Mouse (Mus musculus) cerebellum, postnatal 10 days (tissue): ENCODE data around the gene Mmd2.
A peak's percentile ranks its signal among the peaks of the same experiment; 100 is the strongest.

Experiments
- DNase-seq, 2 experiments: peaks; one replicate each; pipeline ENCODE4 v3.0.0; 2021; ENCODE audit warnings: mixed read lengths in 2 of 2

Mmd2 gene

DNA sequence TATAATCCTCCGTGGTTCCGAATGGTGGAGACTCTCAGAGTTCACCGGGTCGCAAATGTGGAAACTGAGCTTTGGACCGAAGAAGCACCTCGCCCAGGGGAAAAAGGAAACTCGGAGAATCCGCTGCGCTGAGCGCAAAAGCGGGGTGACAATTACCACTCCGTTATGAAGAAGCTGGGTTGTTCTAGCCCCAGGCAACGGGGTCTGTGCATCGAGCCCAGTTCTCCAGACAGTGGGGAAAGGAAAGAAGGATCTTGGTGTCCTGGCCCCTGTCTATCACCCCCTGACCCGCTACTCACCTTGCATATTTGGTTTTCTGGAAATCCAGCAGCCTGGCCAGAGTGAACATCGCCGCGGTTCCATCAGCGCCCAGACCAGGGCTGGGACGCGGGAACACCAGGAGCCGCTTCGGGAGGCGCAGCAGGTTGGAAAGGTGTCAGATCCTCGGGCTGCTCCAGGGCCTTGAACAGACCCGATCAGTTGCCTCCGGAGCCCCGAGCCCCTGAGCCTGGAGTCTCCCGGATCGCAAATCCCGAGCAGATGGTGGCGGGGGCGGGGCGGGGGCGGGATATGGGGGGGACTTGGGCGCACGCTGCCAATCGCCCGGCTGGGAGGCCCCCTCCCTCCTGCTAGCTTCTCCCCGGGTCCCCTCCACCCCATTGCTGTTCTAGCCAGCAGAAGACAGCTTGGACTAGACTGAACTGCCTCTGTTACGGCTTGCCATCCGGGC, at the start of gene Mmd2:
Gene Mmd2, minus strand, starts transcription at position 542 of the 730 bp plus-strand sequence.
- peak; percentile 77 to 82 for DNase-seq

DNA sequence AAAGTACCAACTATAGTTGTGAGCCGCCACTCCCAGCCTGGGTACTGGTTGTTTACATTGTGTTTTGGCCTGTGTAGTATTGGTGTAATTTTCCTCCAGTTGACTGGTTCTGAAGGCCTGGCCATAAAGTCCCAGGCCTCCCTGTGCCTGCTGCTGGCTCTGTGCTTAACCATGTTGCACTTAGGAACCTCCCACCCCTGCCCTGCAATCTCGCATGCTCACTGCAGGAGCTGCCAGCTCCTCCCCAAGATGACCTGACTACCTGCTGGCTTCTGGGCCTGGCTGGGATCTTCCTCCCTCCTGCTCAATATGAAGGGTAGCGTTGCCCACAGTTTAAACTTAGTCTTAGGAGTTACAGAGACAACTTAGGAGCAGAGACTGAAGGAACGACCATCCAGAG, 43.7 kb upstream of the Mmd2 start:
- no peak for DNase-seq

DNA sequence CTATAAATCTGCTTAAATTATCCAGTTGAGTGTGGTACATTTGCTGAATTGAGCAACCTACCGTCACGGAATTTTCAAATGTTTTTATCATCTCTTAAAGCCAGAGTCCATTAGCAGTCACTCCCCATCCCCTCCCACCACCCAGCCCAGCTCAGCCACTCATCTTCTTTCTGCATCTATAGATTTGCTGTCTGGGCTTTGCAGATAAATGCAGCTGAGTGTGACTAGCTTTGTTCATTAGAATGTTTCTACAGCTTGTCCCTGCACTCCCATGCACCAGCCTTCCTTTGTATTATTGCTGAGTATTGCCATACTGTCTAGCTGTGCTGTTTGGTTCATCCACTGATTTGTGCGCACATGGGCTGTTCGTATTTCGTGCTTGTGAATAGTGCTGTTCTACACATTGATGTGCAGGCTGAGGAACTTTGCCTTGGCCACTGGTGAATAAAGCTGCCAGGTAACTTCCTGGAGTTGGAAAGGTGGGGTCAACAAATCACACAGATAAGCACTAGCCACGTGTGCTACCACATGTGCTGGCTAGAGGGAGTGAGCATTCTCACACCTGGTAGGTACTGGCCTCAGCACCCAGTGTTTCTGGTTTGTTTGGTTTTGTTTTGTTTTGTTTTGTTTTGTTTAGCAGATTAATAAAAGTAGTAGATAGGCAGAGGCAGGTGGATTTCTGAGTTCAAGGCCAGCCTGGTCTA, 42.3 kb upstream of the Mmd2 start:
- DNase-seq: no peak

DNA sequence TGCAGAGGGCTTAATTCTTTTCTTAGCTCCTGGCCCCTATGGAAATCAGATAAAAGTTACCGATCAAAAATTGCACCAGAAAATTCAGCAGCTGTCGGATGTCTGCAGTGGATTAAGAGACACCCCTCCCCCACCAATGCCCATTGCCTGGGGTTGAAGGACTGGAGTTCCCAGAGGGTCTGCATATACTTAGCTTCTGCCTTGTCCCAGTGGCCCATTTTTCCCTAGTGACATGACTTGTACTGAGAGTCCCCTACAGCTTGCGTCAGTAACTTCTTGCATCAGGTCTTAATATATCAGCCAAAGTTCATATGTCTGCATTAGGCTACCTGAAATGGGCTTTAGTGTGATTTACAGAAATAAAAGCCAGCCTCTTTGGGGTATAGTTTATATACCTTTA, 41.8 kb upstream of the Mmd2 start:
- no peak for DNase-seq

DNA sequence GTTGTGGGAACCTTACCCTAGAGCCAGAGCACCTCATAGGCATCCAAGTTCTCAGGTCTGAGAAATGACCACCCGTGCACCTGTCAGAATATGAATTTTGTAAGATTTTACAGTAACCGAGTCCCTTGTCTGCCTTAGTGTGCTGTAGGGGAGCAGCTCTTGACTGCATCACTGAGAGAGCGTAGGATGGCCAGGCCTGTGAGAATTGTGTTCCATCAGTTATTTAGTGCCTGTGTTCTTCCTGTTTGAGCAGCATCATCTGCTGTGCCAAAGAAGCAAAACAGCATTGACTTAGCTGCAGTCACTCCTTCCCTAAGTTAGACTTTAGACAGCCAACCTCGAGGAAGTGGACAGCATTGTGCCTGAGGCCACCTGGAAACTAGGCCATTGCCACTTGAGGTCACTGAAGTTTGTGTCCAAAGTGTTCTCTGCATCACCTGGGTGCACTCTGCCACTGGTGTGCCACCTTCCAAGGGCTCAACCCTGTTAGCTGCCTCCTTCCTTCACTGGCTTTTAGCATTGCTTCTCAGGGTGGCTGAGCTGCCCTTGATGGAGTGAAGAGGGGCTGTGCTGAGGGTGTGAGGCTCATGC, 41.0 kb upstream of the Mmd2 start:
- no peak for DNase-seq

DNA sequence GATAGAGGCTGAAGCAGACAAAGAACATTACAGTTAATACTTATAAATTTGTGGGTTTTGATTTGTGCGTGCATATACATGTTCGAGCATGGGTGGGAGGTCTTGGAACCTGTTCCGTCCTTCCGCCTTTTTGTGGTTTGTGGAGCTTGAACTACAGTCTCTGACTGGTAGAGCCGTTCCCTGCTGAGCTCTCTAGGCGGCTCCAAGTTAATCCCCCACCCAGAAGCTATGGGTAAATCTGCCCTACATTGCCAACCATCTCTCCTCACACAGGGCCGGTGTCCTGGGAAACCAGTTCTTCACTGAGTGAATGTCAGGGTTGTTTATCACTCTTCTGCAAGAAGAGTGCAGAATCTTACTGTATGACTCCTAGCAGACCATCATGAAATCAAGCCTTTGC, 39.6 kb upstream of the Mmd2 start:
- DNase-seq: no peak

DNA sequence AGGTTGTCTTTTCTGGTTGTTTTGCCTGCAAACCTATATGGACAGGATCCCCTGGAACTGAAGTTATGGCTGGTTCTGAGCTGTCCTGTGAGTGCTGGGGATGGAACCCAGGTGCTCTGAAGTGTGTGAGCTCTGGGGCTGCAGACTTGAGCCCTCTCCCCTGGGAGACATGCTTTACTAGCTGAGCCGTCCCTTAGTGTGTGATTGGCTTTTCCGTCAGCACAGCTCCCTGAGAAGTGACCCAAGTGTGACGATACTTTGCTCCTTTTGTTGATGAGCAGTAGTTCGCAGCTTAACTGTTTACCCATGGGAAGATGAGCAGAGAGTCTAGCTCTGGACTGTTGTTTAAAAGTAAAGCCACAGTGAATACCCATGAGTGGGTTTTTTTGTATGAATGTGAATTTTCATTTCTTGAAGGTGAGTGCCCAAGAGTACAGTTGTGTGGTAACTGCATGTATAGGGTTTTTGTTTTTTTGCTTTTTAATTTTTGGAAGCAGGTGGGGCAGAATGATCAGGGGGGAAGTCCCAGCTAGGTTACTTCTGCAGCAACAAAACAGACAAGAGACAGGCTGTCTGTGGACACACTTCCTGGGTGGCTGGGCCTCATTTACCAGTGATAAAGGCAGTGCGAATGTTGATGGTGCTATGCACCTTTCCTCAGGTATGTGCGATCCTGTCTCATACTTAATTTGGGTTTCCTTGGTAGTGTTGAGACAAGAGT, 32.9 kb upstream of the Mmd2 start:
- no peak for DNase-seq

DNA sequence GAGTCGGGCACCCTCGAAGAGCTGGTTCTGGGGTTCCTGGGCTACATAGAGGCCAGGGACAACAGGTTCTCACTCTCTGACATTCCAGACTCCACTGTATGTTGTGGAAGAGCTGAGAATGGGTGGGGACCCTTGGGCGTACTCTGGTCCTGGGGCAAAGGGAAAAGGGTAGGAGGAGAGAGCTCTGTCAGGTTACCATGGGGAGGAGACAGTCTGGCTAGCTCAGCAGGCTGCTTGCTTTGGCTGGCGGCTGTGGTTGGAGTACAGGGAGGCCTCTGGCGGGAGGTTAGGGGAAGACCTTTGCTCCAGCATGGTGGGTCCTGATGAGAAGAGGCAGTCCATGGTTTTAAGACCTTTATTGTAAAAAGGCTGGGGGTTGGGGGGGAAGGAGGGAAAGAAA, 31.5 kb upstream of the Mmd2 start:
- DNase-seq: peak in 1 of 2 experiments; percentile 15

DNA sequence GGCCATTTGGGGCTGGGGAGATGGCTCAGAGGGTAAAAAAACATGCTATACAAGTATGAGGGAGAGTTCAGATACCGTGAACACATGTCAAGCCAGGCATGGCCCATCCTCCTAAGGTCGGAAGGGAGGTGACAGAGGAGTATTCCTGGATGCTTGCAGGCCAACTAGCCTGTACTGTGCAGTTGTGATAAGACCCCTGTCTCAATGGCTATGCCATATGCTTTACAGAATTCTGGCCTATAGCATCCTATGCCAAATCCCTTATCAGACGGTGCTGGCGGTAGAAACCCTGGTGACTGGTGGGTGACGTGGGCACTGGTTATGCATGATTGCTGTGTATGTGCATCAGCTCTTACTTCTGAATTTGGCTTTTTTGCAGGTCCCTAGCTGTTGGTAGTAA, 29.2 kb upstream of the Mmd2 start:
- DNase-seq: no peak

DNA sequence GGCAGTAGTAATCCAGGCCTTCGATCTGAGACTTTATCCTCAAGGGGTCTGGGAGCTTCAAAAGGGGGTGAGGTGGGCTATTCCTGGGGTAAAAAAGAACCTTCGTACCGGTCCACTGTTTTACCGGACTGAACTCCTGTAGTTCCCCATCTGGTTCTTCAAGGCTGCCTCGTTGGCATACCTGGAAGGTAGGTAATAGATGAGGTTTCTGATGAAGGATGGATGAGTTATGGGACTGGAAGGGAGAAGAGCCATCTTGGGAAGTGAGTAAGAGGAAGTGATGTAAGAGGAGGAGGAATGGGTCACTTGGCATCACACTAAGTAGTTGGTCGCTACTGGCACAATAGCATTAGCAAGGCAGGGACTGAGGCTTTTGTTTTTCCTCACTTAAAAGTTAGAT, 21.6 kb upstream of the Mmd2 start:
- DNase-seq: peak; percentile 6 to 28

DNA sequence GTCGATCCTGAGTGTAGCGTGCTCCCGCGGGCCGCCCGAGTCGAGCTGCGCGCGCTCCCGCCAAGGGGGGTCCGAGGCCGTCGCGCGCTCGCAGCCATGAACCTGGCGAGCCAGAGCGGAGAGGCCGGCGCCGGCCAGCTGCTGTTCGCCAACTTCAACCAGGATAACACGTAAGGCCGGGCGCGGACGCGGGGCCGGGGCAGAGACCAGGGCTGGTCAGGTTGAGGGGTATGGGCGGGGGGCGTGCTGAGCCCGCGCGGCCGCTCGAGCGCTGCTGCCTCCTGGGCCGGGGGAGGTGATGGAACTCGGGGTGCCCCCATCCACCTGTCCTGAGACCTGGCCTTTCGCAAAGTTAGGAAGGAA, 21.0 kb upstream of the Mmd2 start:
- DNase-seq: no peak

DNA sequence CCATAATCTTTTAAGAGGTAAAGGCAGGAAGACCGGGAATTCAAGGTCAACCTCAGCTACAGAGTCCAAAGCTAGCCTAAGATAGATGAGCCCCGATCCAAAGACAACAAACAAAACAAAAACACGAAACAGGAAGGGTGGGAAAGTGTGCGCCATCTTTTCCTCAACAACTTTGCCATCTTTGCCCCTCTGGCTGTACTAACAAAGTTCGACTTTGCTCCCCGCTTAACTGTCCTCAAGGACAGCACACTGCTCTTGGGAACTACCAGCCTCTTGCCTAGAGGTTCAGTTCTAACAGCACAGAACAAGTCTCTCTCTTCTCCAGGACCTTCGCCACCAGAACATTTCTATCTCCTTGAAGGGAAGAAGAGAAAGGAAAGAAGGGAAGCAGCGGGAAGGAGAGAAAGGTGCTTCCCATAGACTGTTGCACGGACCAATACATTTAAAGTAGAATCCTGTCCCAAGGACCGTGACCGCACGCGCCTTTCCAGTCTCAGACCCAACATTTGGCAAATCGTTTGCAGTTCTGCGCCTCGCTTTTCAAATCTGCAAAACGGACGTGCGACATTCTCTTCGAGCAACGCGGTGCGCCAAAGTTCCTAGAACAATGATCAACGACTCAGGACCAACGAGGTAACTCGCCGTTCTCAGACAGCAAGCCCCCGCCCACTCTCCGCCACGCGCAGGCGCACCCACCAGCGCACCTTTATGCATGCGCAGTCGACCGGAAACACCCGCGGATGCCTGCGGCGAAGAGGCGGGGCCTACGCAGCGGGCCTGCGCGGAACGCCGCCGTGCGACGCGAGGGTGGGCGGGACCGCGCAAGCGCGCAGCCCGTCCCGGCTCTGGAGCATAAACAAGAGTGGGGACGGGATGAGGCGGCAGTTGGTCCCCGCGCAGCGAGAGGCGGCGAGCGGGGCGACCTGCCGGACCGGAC, 20.4 kb upstream of the Mmd2 start:
- peak; percentile 99 for DNase-seq

DNA sequence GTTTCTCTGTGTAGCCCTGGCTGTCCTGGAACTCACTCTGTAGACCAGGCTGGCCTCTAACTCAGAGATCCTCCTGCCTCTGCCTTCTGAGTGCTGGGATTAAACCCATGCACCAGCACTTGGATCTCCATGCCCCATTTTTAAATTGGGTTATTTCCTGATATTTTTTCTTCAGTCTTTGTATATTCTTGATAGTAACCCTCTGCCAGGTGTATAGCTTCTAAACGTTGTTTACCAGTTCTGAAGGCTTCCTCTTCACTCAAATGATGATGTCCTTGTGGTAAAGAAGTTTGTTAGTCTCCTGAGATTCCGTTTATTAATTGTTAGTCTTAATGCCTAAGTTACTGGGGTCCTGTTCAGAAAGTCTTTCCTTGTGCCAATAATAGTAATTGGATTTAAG, 18.8 kb upstream of the Mmd2 start, which contains the start of gene Wipi2:
Gene Wipi2, plus strand, starts transcription at position 301 of the 400 bp plus-strand sequence.
- DNase-seq: no peak

DNA sequence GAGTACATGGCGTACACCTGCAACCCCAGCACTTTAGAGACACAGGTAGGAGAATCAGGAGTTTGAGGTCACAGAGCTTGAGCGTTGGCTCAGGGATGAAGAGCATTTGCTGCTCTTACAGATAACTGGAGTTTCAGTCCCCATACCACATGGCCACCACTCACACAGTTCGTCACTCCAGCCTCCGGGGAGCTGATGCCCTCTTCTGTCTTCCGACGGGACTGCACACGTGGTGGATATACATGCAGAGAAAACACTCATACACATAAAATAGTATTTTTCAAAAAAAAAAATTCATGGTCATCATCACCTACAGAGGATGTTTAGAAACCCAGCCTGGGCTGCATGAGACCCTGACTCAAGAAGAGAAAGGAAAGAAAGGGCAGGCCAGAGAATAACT, 14.5 kb upstream of the Mmd2 start:
- DNase-seq: no peak

DNA sequence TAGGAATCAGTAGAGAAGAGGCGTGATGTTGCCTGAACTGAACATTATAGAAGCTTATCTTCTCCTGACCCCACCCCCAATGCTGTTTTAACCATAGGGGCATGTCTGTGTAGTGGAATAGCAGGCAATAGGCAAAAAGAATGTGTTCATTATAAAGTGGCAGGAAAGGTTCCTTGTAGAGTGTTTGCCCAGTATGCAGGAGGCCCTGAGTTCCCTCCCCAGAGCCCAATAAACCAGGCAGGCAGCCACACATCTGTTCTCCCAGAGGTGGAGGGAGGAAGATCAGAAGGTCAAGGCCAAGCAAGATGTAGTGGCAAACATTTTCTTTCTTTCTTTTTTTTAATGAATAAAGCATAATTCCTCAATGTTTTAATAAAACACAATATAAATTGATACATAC, 13.5 kb upstream of the Mmd2 start:
- no peak for DNase-seq

DNA sequence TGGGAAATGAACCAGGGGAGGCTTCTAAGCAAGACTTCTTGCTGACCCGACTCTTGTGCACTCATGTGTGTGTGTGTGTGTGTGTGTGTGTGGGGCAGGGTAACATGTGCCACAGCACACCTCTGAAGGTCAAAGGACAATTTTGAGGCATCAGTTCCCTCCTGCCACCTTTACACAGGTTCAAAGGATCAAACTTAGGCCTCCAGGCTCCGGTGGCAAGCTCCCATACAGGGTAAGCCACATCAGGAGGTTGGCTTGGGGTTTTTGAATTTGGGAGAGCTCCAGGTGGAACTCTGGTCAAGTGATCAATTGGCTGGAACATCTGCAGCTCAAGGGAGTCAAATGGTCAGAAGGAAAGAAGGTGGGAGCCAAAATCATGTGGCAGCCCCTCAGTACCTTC, 12.8 kb upstream of the Mmd2 start:
- DNase-seq: no peak

DNA sequence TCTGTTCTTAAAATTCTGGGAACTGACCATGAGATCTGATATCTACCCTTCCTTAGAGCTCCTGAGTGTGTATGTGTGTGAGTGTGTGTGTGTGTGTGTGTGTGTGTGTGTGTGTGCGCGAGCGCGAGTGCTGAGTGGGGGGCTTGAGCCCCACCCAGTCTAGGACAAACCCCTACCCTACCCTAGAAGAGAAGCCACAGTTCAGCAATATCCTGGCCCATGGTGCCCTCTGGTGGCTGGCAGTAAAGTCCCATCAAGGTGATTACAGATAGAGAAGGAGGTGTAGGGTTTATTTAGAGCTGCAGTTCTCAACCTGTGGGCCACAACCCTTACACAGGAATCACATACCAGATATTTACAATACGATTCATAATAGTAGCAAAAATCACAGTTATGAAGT, 11.3 kb upstream of the Mmd2 start:
- DNase-seq: peak; percentile 88

DNA sequence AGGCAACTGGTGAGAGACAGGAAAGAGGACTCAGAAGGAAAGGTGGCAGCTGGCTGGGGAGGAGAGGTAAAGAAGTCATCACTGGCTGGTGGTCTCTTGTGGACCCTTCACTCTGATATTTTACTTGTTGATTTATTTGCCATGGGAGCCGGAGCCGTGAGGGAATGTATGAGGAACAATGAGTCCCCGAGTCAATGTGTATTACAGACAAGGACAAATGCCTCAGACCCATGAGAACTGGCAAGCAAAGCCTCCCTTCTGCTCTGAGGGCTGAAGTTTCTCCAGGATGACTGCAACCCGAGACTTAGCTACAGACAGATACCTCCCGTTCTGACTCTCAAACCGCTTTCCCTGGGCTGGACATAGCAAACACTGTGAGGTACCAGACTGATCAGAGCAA, 7.7 kb upstream of the Mmd2 start:
- DNase-seq: no peak

DNA sequence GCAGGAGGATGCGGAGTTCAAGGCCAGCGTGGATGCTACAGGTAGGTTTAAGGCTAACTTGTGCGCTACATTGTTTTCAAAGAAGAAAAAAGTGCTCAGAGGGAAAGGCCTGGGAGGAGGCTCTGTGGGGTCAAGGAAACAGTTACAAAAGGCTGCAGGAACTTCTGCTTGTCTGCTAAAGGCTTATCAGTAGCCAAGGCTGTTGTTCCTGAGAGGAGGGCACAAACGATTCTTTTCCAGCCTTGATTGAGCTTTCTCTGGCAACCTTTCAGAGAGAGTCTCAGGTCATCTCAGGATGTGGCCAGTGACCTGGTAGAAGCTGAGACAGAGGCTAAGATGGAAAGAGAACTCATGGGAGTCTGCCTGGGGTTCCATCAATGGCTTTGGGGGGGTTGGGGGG, 7.0 kb upstream of the Mmd2 start:
- no peak for DNase-seq

DNA sequence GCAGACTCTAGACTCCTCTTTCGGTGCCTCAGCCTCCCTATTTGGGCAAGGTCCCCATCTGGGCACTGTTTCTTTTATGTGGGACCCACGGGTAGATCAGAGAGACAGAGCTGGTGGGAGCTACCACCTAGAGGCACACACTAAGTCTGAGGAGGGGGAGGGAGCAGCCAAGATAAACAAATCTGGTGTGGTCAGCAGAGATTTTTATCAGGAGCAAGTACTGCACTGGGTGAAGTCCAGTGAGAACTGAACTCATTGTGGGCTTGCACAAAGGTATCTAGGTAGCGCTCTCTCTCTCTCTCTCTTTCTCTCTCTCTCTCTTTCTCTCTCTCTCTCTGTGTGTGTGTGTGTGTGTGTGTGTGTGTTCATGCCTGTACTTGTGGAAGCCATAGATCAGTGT, 5.9 kb upstream of the Mmd2 start:
- no peak for DNase-seq

DNA sequence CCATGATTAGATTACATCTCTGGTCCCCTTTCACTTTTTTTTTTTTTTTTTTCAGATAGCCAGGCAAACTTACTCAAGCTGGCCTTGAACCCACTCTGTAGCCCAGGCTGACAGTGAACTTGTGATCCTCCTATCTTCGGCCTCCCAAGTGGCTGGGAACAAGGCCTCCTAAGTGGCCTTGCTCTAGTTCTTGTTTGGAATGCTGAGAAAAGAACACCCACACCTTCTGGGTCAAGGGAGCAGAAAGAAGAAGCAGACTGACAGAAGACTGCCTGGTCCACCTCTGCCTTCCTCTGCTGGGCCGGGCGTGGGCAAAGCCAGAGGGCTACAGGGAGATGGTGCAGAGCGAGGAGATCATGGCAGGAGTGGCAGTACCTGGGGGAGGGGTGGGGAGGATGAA, 1.8 kb upstream of the Mmd2 start:
- no peak for DNase-seq

DNA sequence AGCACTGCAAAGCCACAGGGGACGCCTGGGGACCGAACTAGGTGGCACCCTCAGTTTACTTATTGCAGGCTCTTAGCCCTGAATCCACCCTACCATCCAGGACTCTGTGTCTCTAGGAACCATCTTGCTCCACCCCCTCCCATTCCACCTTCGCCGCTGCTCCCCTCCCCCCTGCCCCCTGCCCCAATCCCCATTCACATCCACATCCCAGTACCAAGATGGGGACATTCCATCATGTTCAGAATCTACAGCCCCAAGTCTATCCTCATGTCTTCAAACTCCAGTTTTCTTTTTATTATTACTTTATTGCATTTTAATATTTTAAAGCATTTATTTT, 357 bp upstream of the Mmd2 start:
- no peak for DNase-seq

DNA sequence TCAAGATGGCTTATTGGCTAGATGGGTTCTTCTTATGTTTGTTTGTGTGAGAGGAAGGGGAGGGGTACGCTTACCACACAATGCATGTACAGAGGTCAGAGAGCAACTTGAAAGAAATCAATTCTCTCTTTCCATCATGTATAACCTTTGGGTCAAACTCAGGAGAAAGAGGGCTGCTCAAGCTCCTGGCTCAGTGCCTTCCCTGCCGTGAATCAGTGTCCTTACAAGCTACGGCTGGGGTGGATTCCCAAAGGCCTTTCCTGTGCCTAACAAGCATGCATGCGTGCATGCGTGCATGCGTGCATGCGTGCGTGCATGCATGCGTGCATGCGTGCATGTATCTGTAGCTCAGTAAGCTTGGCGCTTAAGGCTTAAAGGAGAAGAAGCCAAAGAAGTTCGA, 3.3 kb downstream of the Mmd2 start:
- DNase-seq: no peak
